Mouse (Mus musculus): ENCODE data around the gene Eipr1. TPM values are rescaled to one million over a fixed set of nuclear protein-coding genes. Genes with fewer than 3 reads are reported as not detected.

The Eipr1 gene
- total and polyA plus RNA-seq, 2 experiments = 6.7 to 18.1 TPM

- Histone ChIP-seq H3K79me2 (ENCODE audit: control insufficient read depth, insufficient read depth, low read length) (no peaks in the 10 kb centered on the region), H3K27me3 (ENCODE audit: control insufficient read depth, insufficient read depth, low read length) (no peaks in the 10 kb centered on the region), H3K36me3 (ENCODE audit: control insufficient read depth, insufficient read depth, low read length) (no peaks in the 10 kb centered on the region), H3K4me1 (ENCODE audit: control insufficient read depth, insufficient read depth, low read length) (no peaks in the 10 kb centered on the region), H3K27ac (replicated peaks; ENCODE audit: insufficient read depth, low read depth, low read length) (no peak overlapping the region), H3K9ac (ENCODE audit: low read depth, low read length) (no peak overlapping the region), H3K4me3 (ENCODE audit: insufficient read depth, low read depth, low read length) (no peak overlapping the region)
- no peak for DNase-seq (ENCODE audit: extremely low read depth, low read depth, low spot score)
- WGBS = 94% methylated on average over 8 of the region's 8 CpGs
- TF ChIP-seq CTCF (IDR thresholded peaks at IDR 0.05; ENCODE audit: low read depth, low read length) (no peak), POLR2A (IDR thresholded peaks at IDR 0.05; ENCODE audit: extremely low read depth, insufficient read depth, low read length) (no peak)
Measured at GRCm38 (mm10) chr12:28874781-28875251, 123.2 kb downstream of the Eipr1 start.

- Histone ChIP-seq H3K36me3 (ENCODE audit: control insufficient read depth, insufficient read depth, low read length) (no peaks in the 10 kb centered on the region), H3K27ac (replicated peaks; ENCODE audit: insufficient read depth, low read depth, low read length) (no peak overlapping the region), H3K27me3 (ENCODE audit: control insufficient read depth, insufficient read depth, low read length) (no peaks in the 10 kb centered on the region), H3K9ac (ENCODE audit: low read depth, low read length) (no peak overlapping the region), H3K4me3 (ENCODE audit: insufficient read depth, low read depth, low read length) (no peak overlapping the region), H3K4me1 (ENCODE audit: control insufficient read depth, insufficient read depth, low read length) (no peaks in the 10 kb centered on the region), H3K79me2 (ENCODE audit: control insufficient read depth, insufficient read depth, low read length) (no peaks in the 10 kb centered on the region)
- no peak for DNase-seq (ENCODE audit: extremely low read depth, low read depth, low spot score)
- TF ChIP-seq CTCF (IDR thresholded peaks at IDR 0.05; ENCODE audit: low read depth, low read length) (no peak), POLR2A (IDR thresholded peaks at IDR 0.05; ENCODE audit: extremely low read depth, insufficient read depth, low read length) (no peak)
- WGBS = 84% methylated on average over 8 of the region's 8 CpGs
Measured at GRCm38 (mm10) chr12:28875471-28875870, 123.9 kb downstream of the Eipr1 start.

- no peak for DNase-seq (ENCODE audit: extremely low read depth, low read depth, low spot score)
- TF ChIP-seq POLR2A (IDR thresholded peaks at IDR 0.05; ENCODE audit: extremely low read depth, insufficient read depth, low read length) = no peak
- no peak for TF ChIP-seq CTCF (IDR thresholded peaks at IDR 0.05; ENCODE audit: low read depth, low read length)
- no peak overlapping the region for H3K4me3 ChIP-seq (ENCODE audit: insufficient read depth, low read depth, low read length)
- no peaks in the 10 kb centered on the region for H3K36me3 ChIP-seq (ENCODE audit: control insufficient read depth, insufficient read depth, low read length)
- H3K4me1 ChIP-seq (ENCODE audit: control insufficient read depth, insufficient read depth, low read length) = no peaks in the 10 kb centered on the region
- no peak overlapping the region for H3K27ac ChIP-seq (replicated peaks; ENCODE audit: insufficient read depth, low read depth, low read length)
- no peak overlapping the region for H3K9ac ChIP-seq (ENCODE audit: low read depth, low read length)
- H3K79me2 ChIP-seq (ENCODE audit: control insufficient read depth, insufficient read depth, low read length) = no peaks in the 10 kb centered on the region
- no peaks in the 10 kb centered on the region for H3K27me3 ChIP-seq (ENCODE audit: control insufficient read depth, insufficient read depth, low read length)
Measured at GRCm38 (mm10) chr12:28880471-28880870, 128.9 kb downstream of the Eipr1 start.

GRCm38 (mm10) chr12:28887712-28888111 is 136.1 kb downstream of the Eipr1 start:
- DNase-seq (ENCODE audit: extremely low read depth, low read depth, low spot score) = no peak
- H3K79me2 ChIP-seq (ENCODE audit: control insufficient read depth, insufficient read depth, low read length) = no peaks in the 10 kb centered on the region
- H3K4me3 ChIP-seq (ENCODE audit: insufficient read depth, low read depth, low read length) = no peak overlapping the region
- WGBS = 89% methylated on average over 6 of the region's 6 CpGs
- H3K36me3 ChIP-seq (ENCODE audit: control insufficient read depth, insufficient read depth, low read length) = no peaks in the 10 kb centered on the region
- no peak overlapping the region for H3K9ac ChIP-seq (ENCODE audit: low read depth, low read length)
- TF ChIP-seq POLR2A (IDR thresholded peaks at IDR 0.05; ENCODE audit: extremely low read depth, insufficient read depth, low read length) = no peak
- no peak for TF ChIP-seq CTCF (IDR thresholded peaks at IDR 0.05; ENCODE audit: low read depth, low read length)
- no peak overlapping the region for H3K27ac ChIP-seq (replicated peaks; ENCODE audit: insufficient read depth, low read depth, low read length)
- 0 out of 2 replicates have a peak, but pooled peaks cover 1% of the 10 kb centered on the region for H3K4me1 ChIP-seq (ENCODE audit: control insufficient read depth, insufficient read depth, low read length)
- no peaks in the 10 kb centered on the region for H3K27me3 ChIP-seq (ENCODE audit: control insufficient read depth, insufficient read depth, low read length)

GRCm38 (mm10) chr12:28889068-28889674 is 137.6 kb downstream of the Eipr1 start:
- Histone ChIP-seq H3K4me3 (ENCODE audit: insufficient read depth, low read depth, low read length) (no peak overlapping the region), H3K4me1 (ENCODE audit: control insufficient read depth, insufficient read depth, low read length) (0 out of 2 replicates have a peak, but pooled peaks cover 1% of the 10 kb centered on the region), H3K36me3 (ENCODE audit: control insufficient read depth, insufficient read depth, low read length) (no peaks in the 10 kb centered on the region), H3K27ac (replicated peaks; ENCODE audit: insufficient read depth, low read depth, low read length) (no peak overlapping the region), H3K9ac (ENCODE audit: low read depth, low read length) (no peak overlapping the region), H3K27me3 (ENCODE audit: control insufficient read depth, insufficient read depth, low read length) (no peaks in the 10 kb centered on the region), H3K79me2 (ENCODE audit: control insufficient read depth, insufficient read depth, low read length) (no peaks in the 10 kb centered on the region)
- TF ChIP-seq CTCF (IDR thresholded peaks at IDR 0.05; ENCODE audit: low read depth, low read length) (no peak), POLR2A (IDR thresholded peaks at IDR 0.05; ENCODE audit: extremely low read depth, insufficient read depth, low read length) (no peak)
- DNase-seq (ENCODE audit: extremely low read depth, low read depth, low spot score) = no peak
- 66% methylated on average over 7 of the region's 7 CpGs for WGBS

- Histone ChIP-seq H3K4me3 (ENCODE audit: insufficient read depth, low read depth, low read length) (no peak overlapping the region), H3K36me3 (ENCODE audit: control insufficient read depth, insufficient read depth, low read length) (no peaks in the 10 kb centered on the region), H3K27me3 (ENCODE audit: control insufficient read depth, insufficient read depth, low read length) (no peaks in the 10 kb centered on the region), H3K4me1 (ENCODE audit: control insufficient read depth, insufficient read depth, low read length) (0 out of 2 replicates have a peak, but pooled peaks cover 1% of the 10 kb centered on the region), H3K27ac (replicated peaks; ENCODE audit: insufficient read depth, low read depth, low read length) (no peak overlapping the region), H3K79me2 (ENCODE audit: control insufficient read depth, insufficient read depth, low read length) (no peaks in the 10 kb centered on the region), H3K9ac (ENCODE audit: low read depth, low read length) (no peak overlapping the region)
- no peak for DNase-seq (ENCODE audit: extremely low read depth, low read depth, low spot score)
- TF ChIP-seq CTCF (IDR thresholded peaks at IDR 0.05; ENCODE audit: low read depth, low read length) = no peak
- TF ChIP-seq POLR2A (IDR thresholded peaks at IDR 0.05; ENCODE audit: extremely low read depth, insufficient read depth, low read length) = no peak
- 59% methylated on average over 5 of the region's 5 CpGs for WGBS
Measured at GRCm38 (mm10) chr12:28891523-28891922, 139.9 kb downstream of the Eipr1 start.

Measured in liver, adult 2 months (tissue).